Mouse (Mus musculus) gastrocnemius, adult 2 months (tissue): ENCODE results near the gene Vps18. TPM values are rescaled to one million over a fixed set of nuclear protein-coding genes. Genes with fewer than 3 reads are reported as not detected.
A peak's percentile ranks its signal among the peaks of the same experiment; 100 is the strongest.

Experiments
- DNase-seq: peaks from one replicate; pipeline ENCODE4 v3.0.0; 2022
- H3K27ac ChIP-seq: fragments of 200-600 bp; 2 replicates; pipeline ENCODE4 v1.8.1; 2022; ENCODE audit warnings: mild to moderate bottlenecking
- H3K4me3 ChIP-seq: fragments of 200-600 bp; 2 replicates; pipeline ENCODE4 v1.8.1; 2022; ENCODE audit warnings: mild to moderate bottlenecking, moderate library complexity
- CTCF ChIP-seq: fragments of 200-600 bp; IDR thresholded peaks from 2 replicates; pipeline ENCODE4 v1.8.1; 2022; ENCODE audit warnings: antibody characterized with exemption, mild to moderate bottlenecking, moderate library complexity
- intact Hi-C: fragments of 180-260 bp; cut with DNase I; formaldehyde crosslinking; loops from one replicate; pipeline ENCODE4 v1.15.1; 2025
- total RNA-seq, 2 experiments: library from RNA; stranded (reverse); gene quantifications; 2 replicates each; pipeline ENCODE4 v1.2.3; 2021

Vps18 gene
- total RNA-seq, 2 experiments from 2014 or later: 10.9 to 11.7 TPM

DNA sequence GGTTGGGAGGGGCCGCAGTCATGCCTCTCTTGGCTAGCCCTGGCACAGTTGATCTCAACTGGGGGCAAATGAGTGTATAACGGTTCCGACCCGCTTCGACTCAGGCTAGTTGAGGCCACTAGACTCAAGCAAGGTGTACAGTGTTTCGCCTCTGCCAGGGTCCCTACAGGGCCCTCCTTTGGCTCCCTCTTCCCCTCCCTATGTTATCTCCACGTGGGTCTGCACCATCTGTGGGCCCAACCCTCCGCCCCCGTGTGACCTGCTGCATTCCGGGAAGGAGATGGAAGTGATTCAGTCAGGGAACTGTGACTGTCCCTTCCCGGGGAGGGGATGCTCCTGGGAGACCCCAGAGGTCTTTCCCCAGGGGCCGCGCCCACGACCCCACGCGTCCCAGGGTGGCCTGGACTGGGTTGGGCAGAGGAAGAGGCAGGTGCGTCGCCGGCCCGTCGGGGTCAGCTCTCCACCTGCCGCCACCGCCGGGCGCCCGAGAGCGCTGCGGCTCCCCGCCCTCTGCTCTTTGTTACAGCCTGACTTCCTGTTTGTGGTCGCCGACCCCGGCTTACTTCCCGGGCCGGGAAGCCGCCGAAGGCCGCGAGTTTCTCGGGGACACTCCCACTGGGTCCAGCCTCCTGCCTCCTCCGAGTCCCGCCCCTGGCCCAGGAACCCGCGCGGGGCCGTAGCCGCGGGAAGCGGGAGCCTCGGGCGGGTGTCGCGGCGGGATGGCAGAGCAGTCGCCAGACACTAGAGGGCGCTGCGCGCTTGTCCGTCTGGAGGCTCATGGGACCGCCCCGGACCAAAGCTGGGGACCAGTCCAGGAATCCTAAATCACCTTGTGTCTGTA is 49.1 kb downstream of the Vps18 start:
- Histone ChIP-seq H3K4me3 (peak overlapping the region; percentile 83), H3K27ac (peak overlapping the region; percentile 88)
- TF ChIP-seq CTCF: peak; percentile 98
- DNase-seq: peak; percentile 94
- intact Hi-C loops: loop anchor here (1.0 to 2.0 kb wide), 3 partner anchors 37 to 75 kb away; no protein-coding TSS in a partner anchor

DNA sequence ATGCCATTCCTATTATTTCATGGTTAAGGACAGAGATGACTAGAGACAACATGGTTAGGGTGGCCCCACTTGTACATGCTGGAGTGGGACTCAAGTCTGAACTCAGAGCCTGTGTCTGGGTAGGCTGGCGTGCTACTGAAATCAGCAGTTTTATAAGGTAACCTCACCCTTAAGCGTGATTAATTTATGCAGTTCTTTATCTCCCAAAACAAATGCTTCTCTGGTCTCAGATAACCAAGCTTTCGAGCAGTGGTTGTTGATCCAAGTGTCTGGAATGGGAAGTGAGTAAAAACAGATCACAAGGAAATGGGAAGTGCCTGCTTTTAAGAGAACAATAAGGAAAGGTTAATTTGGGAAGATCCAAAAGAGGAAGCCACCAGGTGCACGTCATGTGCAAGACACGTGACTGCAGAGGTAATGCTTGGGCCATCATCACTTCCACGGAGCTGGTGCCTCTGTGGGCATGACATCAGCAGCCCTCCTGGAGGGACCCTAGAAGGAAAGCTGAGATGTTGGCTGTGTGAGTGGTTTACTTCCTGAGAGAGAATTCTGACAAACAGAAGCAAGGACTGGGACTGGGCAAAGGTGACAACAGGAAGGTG is 56.1 kb downstream of the Vps18 start:
- intact Hi-C loops: no loop called here
- TF ChIP-seq CTCF: no peak
- DNase-seq: no peak
- Histone ChIP-seq H3K27ac (no peak overlapping the region), H3K4me3 (no peak overlapping the region)

Other genes with a start within 250 kb of the Vps18 start
- gene Knl1, start 241.6 kb upstream of the Vps18 start, total RNA-seq: under 1 TPM; 0.03 to 0.06 TPM
- gene Rad51, start 175.9 kb upstream of the Vps18 start, total RNA-seq: 1 to 10 TPM in 1 of 2 experiments, under 1 TPM in 1; 0.70 to 1.3 TPM
- gene Rmdn3, start 131.7 kb upstream of the Vps18 start, total RNA-seq: 1 to 10 TPM; 5.6 to 5.8 TPM
- not detected for gene Gchfr, start 121.0 kb upstream of the Vps18 start, total RNA-seq
- not detected for gene Gm14137, start 114.2 kb upstream of the Vps18 start, total RNA-seq
- gene Zfyve19, start 80.1 kb upstream of the Vps18 start, total RNA-seq: 10 to 100 TPM; 13.3 to 13.9 TPM
- gene Dnajc17, start 79.9 kb upstream of the Vps18 start, total RNA-seq: 1 to 10 TPM; 6.6 to 8.6 TPM
- gene Ppp1r14d, start 58.8 kb upstream of the Vps18 start, total RNA-seq: not detected
- not detected for gene Spint1, start 51.4 kb upstream of the Vps18 start, total RNA-seq
- not detected for gene Rhov, start 17.5 kb upstream of the Vps18 start, total RNA-seq
- 1 to 10 TPM; 3.8 to 4.8 TPM for gene Dll4, start 37.0 kb downstream of the Vps18 start, total RNA-seq
- 10 to 100 TPM; 30.1 to 90.4 TPM for gene Chac1, start 62.5 kb downstream of the Vps18 start, total RNA-seq
- 10 to 100 TPM; 11.5 to 14.8 TPM for gene Ino80, start 188.9 kb downstream of the Vps18 start, total RNA-seq